Mouse (Mus musculus) MEL (cell line): ENCODE data around the gene Pdzd9. TPM values are rescaled to one million over a fixed set of nuclear protein-coding genes. Genes with fewer than 3 reads are reported as not detected.
A peak's percentile ranks its signal among the peaks of the same experiment; 100 is the strongest.

Experiments used
- DNase-seq: peaks from one replicate; pipeline ENCODE4 v3.0.0; 2011; ENCODE audit warnings: low read depth, low spot score
- H3K27ac ChIP-seq: 2 replicates; pipeline ENCODE4 v1.5.1; 2012; ENCODE audit warnings: low read depth, mild to moderate bottlenecking, control low read depth, low read length, moderate library complexity; ENCODE audit not compliant: control insufficient read depth
- H3K27me3 ChIP-seq, 2 experiments: fragments of 150-350 bp in 1 of 2; sonication (generic) in 1 of 2; 2 replicates each; pipeline ENCODE4 v1.6.1; 2012; ENCODE audit warnings: low read length in 2 of 2, mild to moderate bottlenecking in 2 of 2, improper control_type of control experiment in 1 of 2, moderate library complexity in 1 of 2; ENCODE audit not compliant: insufficient read depth in 2 of 2, control insufficient read depth in 1 of 2
- H3K36me3 ChIP-seq, 2 experiments: 2 replicates each; pipeline ENCODE4 v1.6.1; 2012 to 2014; ENCODE audit warnings: low read length in 2 of 2, improper control_type of control experiment in 1 of 2, inconsistent platforms in 1 of 2, mild to moderate bottlenecking in 1 of 2; ENCODE audit not compliant: insufficient read depth in 2 of 2, control insufficient read depth in 1 of 2
- H3K4me1 ChIP-seq, 2 experiments: fragments of 150-350 bp in 1 of 2; sonication (generic) in 1 of 2; 2 replicates each; pipeline ENCODE4 v1.6.1; 2012; ENCODE audit warnings: low read length in 2 of 2, improper control_type of control experiment in 1 of 2, mild to moderate bottlenecking in 1 of 2; ENCODE audit not compliant: insufficient read depth in 2 of 2, control insufficient read depth in 1 of 2
- H3K4me3 ChIP-seq, 2 experiments: fragments of 150-350 bp in 1 of 2; sonication (generic) in 1 of 2; 2 replicates each; pipeline ENCODE4 v1.5.1; 2012; ENCODE audit warnings: low read depth in 2 of 2, low read length in 2 of 2, mild to moderate bottlenecking in 2 of 2, moderate library complexity in 2 of 2, control low read depth in 1 of 2, improper control_type of control experiment in 1 of 2; ENCODE audit not compliant: control insufficient read depth in 1 of 2, insufficient read depth in 1 of 2
- H3K79me2 ChIP-seq: 2 replicates; pipeline ENCODE4 v1.6.1; 2012; ENCODE audit warnings: mild to moderate bottlenecking, low read length, moderate library complexity; ENCODE audit not compliant: control insufficient read depth, poor library complexity, insufficient read depth
- H3K9ac ChIP-seq: 2 replicates; pipeline ENCODE4 v1.6.1; 2012; ENCODE audit warnings: low read depth, mild to moderate bottlenecking, control low read depth, low read length, moderate library complexity; ENCODE audit not compliant: control insufficient read depth, poor library complexity, severe bottlenecking
- H3K9me3 ChIP-seq: fragments of 150-350 bp; sonication (generic); replicated peaks from 2 replicates; pipeline ENCODE4 v1.6.1; 2012; ENCODE audit warnings: mild to moderate bottlenecking, low read length, improper control_type of control experiment, moderate library complexity; ENCODE audit not compliant: insufficient read depth
- BHLHE40 ChIP-seq: IDR thresholded peaks from 2 replicates; pipeline ENCODE4 v1.6.1; 2012; ENCODE audit warnings: low read depth, mild to moderate bottlenecking, inconsistent platforms, low read length, improper control_type of control experiment, borderline replicate concordance
- CHD1 ChIP-seq: IDR thresholded peaks from 2 replicates; pipeline ENCODE4 v1.6.1; 2012; ENCODE audit warnings: low read depth, mild to moderate bottlenecking, inconsistent platforms, low read length, improper control_type of control experiment
- CTCF ChIP-seq, 3 experiments: IDR thresholded peaks in 2 of 3; conservative IDR thresholded peaks in 1 of 3; 2 replicates each; pipeline ENCODE4 v1.5.1; 2011 to 2012; ENCODE audit warnings: low read length in 3 of 3, low read depth in 2 of 3, mild to moderate bottlenecking in 2 of 3, improper control_type of control experiment in 1 of 3, inconsistent platforms in 1 of 3, mixed read lengths in 1 of 3, moderate library complexity in 1 of 3; ENCODE audit not compliant: control insufficient read depth in 1 of 3, insufficient read depth in 1 of 3, poor library complexity in 1 of 3, severe bottlenecking in 1 of 3
- E2F4 ChIP-seq: IDR thresholded peaks from 2 replicates; pipeline ENCODE4 v1.6.1; 2011; ENCODE audit warnings: low read depth, low read length, improper control_type of control experiment, borderline replicate concordance
- ELF1 ChIP-seq: IDR thresholded peaks from 2 replicates; pipeline ENCODE4 v1.6.1; 2014; ENCODE audit warnings: low read depth, mild to moderate bottlenecking, inconsistent platforms, low read length, improper control_type of control experiment, moderate library complexity
- ETS1 ChIP-seq: IDR thresholded peaks from 2 replicates; pipeline ENCODE4 v1.6.1; 2012; ENCODE audit warnings: low read depth, mild to moderate bottlenecking, inconsistent platforms, low read length, improper control_type of control experiment, moderate library complexity
- GATA1 ChIP-seq: IDR thresholded peaks from 2 replicates; pipeline ENCODE4 v1.6.1; 2011; ENCODE audit warnings: low read depth, low read length, improper control_type of control experiment
- MAX ChIP-seq: IDR thresholded peaks from 2 replicates; pipeline ENCODE4 v1.6.1; 2011; ENCODE audit warnings: low read length, improper control_type of control experiment
- MAZ ChIP-seq: IDR thresholded peaks from 2 replicates; pipeline ENCODE4 v1.6.1; 2012; ENCODE audit warnings: low read depth, mild to moderate bottlenecking, inconsistent platforms, low read length, improper control_type of control experiment
- MEF2A ChIP-seq: IDR thresholded peaks from 2 replicates; pipeline ENCODE4 v1.6.1; 2014; ENCODE audit warnings: low read depth, mild to moderate bottlenecking, inconsistent platforms, low read length, improper control_type of control experiment; ENCODE audit not compliant: poor library complexity, insufficient replicate concordance, severe bottlenecking; ENCODE audit errors: extremely low read depth
- MYB ChIP-seq: IDR thresholded peaks from 2 replicates; pipeline ENCODE4 v1.6.1; 2011; ENCODE audit warnings: mild to moderate bottlenecking, low read depth, low read length, improper control_type of control experiment
- MYC ChIP-seq: IDR thresholded peaks from 2 replicates; pipeline ENCODE4 v1.6.1; 2011; ENCODE audit warnings: low read depth, mild to moderate bottlenecking, low read length, improper control_type of control experiment, moderate library complexity
- POLR2A ChIP-seq, 2 experiments: IDR thresholded peaks; 2 replicates each; pipeline ENCODE4 v1.6.1; 2011 to 2012; ENCODE audit warnings: low read length in 2 of 2, mild to moderate bottlenecking in 2 of 2, control low read depth in 1 of 2, improper control_type of control experiment in 1 of 2, low read depth in 1 of 2, moderate library complexity in 1 of 2; ENCODE audit not compliant: control insufficient read depth in 1 of 2, insufficient read depth in 1 of 2, poor library complexity in 1 of 2
- POLR2AphosphoS2 ChIP-seq: IDR thresholded peaks from 2 replicates; pipeline ENCODE4 v1.6.1; 2011; ENCODE audit warnings: low read length, improper control_type of control experiment
- RAD21 ChIP-seq: IDR thresholded peaks from 2 replicates; pipeline ENCODE4 v1.6.1; 2011; ENCODE audit warnings: mild to moderate bottlenecking, low read depth, low read length, improper control_type of control experiment
- SMC3 ChIP-seq: IDR thresholded peaks from 2 replicates; pipeline ENCODE4 v1.6.1; 2011; ENCODE audit warnings: low read depth, low read length, improper control_type of control experiment
- TAL1 ChIP-seq: IDR thresholded peaks from 2 replicates; pipeline ENCODE4 v1.6.1; 2012; ENCODE audit warnings: mild to moderate bottlenecking, inconsistent platforms, low read length, moderate library complexity, mixed read lengths
- UBTF ChIP-seq: IDR thresholded peaks from 2 replicates; pipeline ENCODE4 v1.6.1; 2012; ENCODE audit warnings: low read depth, mild to moderate bottlenecking, inconsistent platforms, low read length, improper control_type of control experiment, moderate library complexity, borderline replicate concordance; ENCODE audit not compliant: insufficient read depth
- USF1 ChIP-seq: IDR thresholded peaks from 2 replicates; pipeline ENCODE4 v1.6.1; 2014; ENCODE audit warnings: low read depth, mild to moderate bottlenecking, inconsistent platforms, low read length, improper control_type of control experiment, moderate library complexity
- ZC3H11A ChIP-seq: IDR thresholded peaks from 2 replicates; pipeline ENCODE4 v1.6.1; 2012; ENCODE audit warnings: low read depth, mild to moderate bottlenecking, inconsistent platforms, low read length, improper control_type of control experiment
- ZMIZ1 ChIP-seq: IDR thresholded peaks from 2 replicates; pipeline ENCODE4 v1.6.1; 2012; ENCODE audit warnings: low read depth, mild to moderate bottlenecking, inconsistent platforms, low read length, improper control_type of control experiment, moderate library complexity
- ZNF384 ChIP-seq: IDR thresholded peaks from 2 replicates; pipeline ENCODE4 v1.6.1; 2012; ENCODE audit warnings: low read depth, mild to moderate bottlenecking, inconsistent platforms, low read length, improper control_type of control experiment
- polyA plus RNA-seq, 2 experiments: library from polyadenylated mRNA; stranded (reverse) in 1 of 2; unstranded in 1 of 2; fragments of >175 nt in 1 of 2; fragments of >200 nt in 1 of 2; gene quantifications; 2 replicates each; pipeline versions ENCODE4 v1.2.1 to v1.2.4; 2012; ENCODE audit warnings: low replicate concordance in 2 of 2, low read depth in 1 of 2; ENCODE audit not compliant: insufficient read length in 2 of 2, insufficient read depth in 1 of 2, missing spikeins in 1 of 2
- total RNA-seq: library from RNA; depleted of rRNA; stranded (reverse); fragments of 300-350 nt; gene quantifications from 2 replicates; pipeline ENCODE4 v1.2.3, GENCODE M21; 2012

The Pdzd9 gene
- total and polyA plus RNA-seq, 3 experiments, result 0.31 to 0.92 TPM; not detected in 1

- peaks cover 29% of the 10 kb centered on the region; the same call in 1 of the 2 replicates for H3K79me2 ChIP-seq
- peaks cover 3 to 4% of the 10 kb centered on the region in 2 experiments for H3K4me1 ChIP-seq
- H3K9ac ChIP-seq, result no peak overlapping the region
- no peak overlapping the region for H3K4me3 ChIP-seq
- no peaks in the 10 kb centered on the region for H3K27me3 ChIP-seq
- DNase-seq, result peak; percentile 68
- no peak overlapping the region for H3K27ac ChIP-seq
- TF ChIP-seq CTCF (IDR thresholded peaks at IDR 0.05 in 2 of 3, conservative IDR thresholded peaks at IDR 0.05 in 1 of 3; ENCODE audit: control insufficient read depth in 1 of 3, insufficient read depth in 1 of 3, low read depth in 2 of 3, low read length in 3 of 3, poor library complexity in 1 of 3, severe bottlenecking in 1 of 3) (peak; percentile 45 to 69 (median 49)), RAD21 (peak; percentile 9), SMC3 (peak; percentile 39), MYB (no peak), TAL1 (no peak)
- TF ChIP-seq, all 39 proteins: peak for 3
- no peaks in the 10 kb centered on the region for H3K9me3 ChIP-seq
- H3K36me3 ChIP-seq, result peaks cover 2 to 7% of the 10 kb centered on the region in 2 experiments
Measured at GRCm38 (mm10) chr7:120690634-120691033, 20.5 kb upstream of the Pdzd9 start.

GRCm38 (mm10) chr7:120685227-120685626 is 15.1 kb upstream of the Pdzd9 start:
- TF ChIP-seq SMC3 (no peak), ZC3H11A (no peak), ELF1 (no peak), POLR2AphosphoS2 (no peak), CHD1 (no peak), MAZ (no peak), MYB (no peak), ETS1 (no peak), MYC (no peak), MAX (no peak), USF1 (no peak), BHLHE40 (no peak), E2F4 (no peak), POLR2A (IDR thresholded peaks at IDR 0.05; ENCODE audit: control insufficient read depth in 1 of 2, insufficient read depth in 1 of 2, low read depth in 1 of 2, low read length in 2 of 2, poor library complexity in 1 of 2) (no peak), UBTF (no peak), ZMIZ1 (no peak), ZNF384 (no peak), GATA1 (no peak), MEF2A (no peak)
- Histone ChIP-seq H3K9me3 (no peaks in the 10 kb centered on the region), H3K27me3 (no peaks in the 10 kb centered on the region), H3K4me3 (no peak overlapping the region), H3K9ac (no peak overlapping the region), H3K36me3 (peaks cover 0 to 23% of the 10 kb centered on the region in 2 experiments; a peak in 2 of 4 replicates), H3K27ac (no peak overlapping the region), H3K79me2 (peaks cover 53% of the 10 kb centered on the region), H3K4me1 (peaks cover 7 to 15% of the 10 kb centered on the region in 2 experiments)
- DNase-seq, result no peak
